Mouse (Mus musculus): Measurements from ENCODE around the gene Inhbe. TPM values are rescaled to one million over a fixed set of nuclear protein-coding genes. Genes with fewer than 3 reads are reported as not detected.
A peak's percentile ranks its signal among the peaks of the same experiment; 100 is the strongest.

The Inhbe gene
- polyA plus RNA-seq, 1 experiment from 2014 or later = 0.07 TPM

GRCm38 (mm10) chr10:127341891-127342639, 12.1 kb downstream of the Inhbe start, which contains the start of gene Gli1:
Gene Gli1 (minus strand): TSS chr10:127341974.
- whole genome bisulfite sequencing = under 1% methylated on average over 29 of the region's 29 CpGs
- no peak for ATAC-seq (ENCODE audit: insufficient number of reproducible peaks, low FRiP score, low TSS enrichment, low read depth)
- no peaks in the 10 kb centered on the region for H3K9me3 ChIP-seq (replicated peaks)
- peak within 1 kb of the TSS; percentile 93 for H3K4me2 ChIP-seq (replicated peaks)
- peak within 1 kb of the TSS; percentile 33 for H3K9ac ChIP-seq
- H3K36me3 ChIP-seq = peaks cover 3% of the 10 kb centered on the region; the same call in 1 of the 2 replicates
- H3K4me1 ChIP-seq = peaks cover 31% of the 10 kb centered on the region
- H3K4me3 ChIP-seq (replicated peaks) = peak within 1 kb of the TSS; percentile 56
- peak within 1 kb of the TSS; percentile 96 for H3K27ac ChIP-seq (replicated peaks)
- no peaks in the 10 kb centered on the region for H3K27me3 ChIP-seq

- Histone ChIP-seq H3K9ac (peak overlapping the region; percentile 33), H3K27ac (replicated peaks) (peak overlapping the region; percentile 96), H3K4me2 (replicated peaks) (peak overlapping the region; percentile 93), H3K9me3 (replicated peaks) (no peaks in the 10 kb centered on the region), H3K36me3 (peaks cover 10% of the 10 kb centered on the region; the same call in 1 of the 2 replicates), H3K27me3 (no peaks in the 10 kb centered on the region), H3K4me1 (peaks cover 31% of the 10 kb centered on the region), H3K4me3 (replicated peaks) (peak overlapping the region; percentile 56)
- WGBS = 0% methylated on average over 10 of the region's 11 CpGs
- no peak for ATAC-seq (ENCODE audit: insufficient number of reproducible peaks, low FRiP score, low TSS enrichment, low read depth)
Observed at GRCm38 (mm10) chr10:127341360-127341690, 12.9 kb downstream of the Inhbe start.

- H3K4me3 ChIP-seq (replicated peaks) = peak overlapping the region; percentile 56
- no peaks in the 10 kb centered on the region for H3K27me3 ChIP-seq
- H3K27ac ChIP-seq (replicated peaks) = peak overlapping the region; percentile 96
- H3K9me3 ChIP-seq (replicated peaks) = no peaks in the 10 kb centered on the region
- WGBS = under 1% methylated on average over 27 of the region's 27 CpGs
- ATAC-seq (ENCODE audit: insufficient number of reproducible peaks, low FRiP score, low TSS enrichment, low read depth) = no peak
- peaks cover 31% of the 10 kb centered on the region for H3K4me1 ChIP-seq
- H3K4me2 ChIP-seq (replicated peaks) = peak overlapping the region; percentile 93
- H3K9ac ChIP-seq = peak overlapping the region; percentile 33
- H3K36me3 ChIP-seq = peaks cover 15% of the 10 kb centered on the region; the same call in 1 of the 2 replicates
Observed at GRCm38 (mm10) chr10:127340577-127341359, 13.4 kb downstream of the Inhbe start.

GRCm38 (mm10) chr10:127339683-127340576, 14.3 kb downstream of the Inhbe start:
- H3K9ac ChIP-seq = peak overlapping the region; percentile 33; the same call in 1 of the 2 replicates
- H3K36me3 ChIP-seq = peaks cover 21% of the 10 kb centered on the region; the same call in 1 of the 2 replicates
- peak overlapping the region; percentile 96 for H3K27ac ChIP-seq (replicated peaks)
- peaks cover 31% of the 10 kb centered on the region for H3K4me1 ChIP-seq
- WGBS = under 1% methylated on average over 42 of the region's 42 CpGs
- H3K9me3 ChIP-seq (replicated peaks) = no peaks in the 10 kb centered on the region
- H3K4me2 ChIP-seq (replicated peaks) = peak overlapping the region; percentile 93
- peak overlapping the region; percentile 56 for H3K4me3 ChIP-seq (replicated peaks)
- ATAC-seq (ENCODE audit: insufficient number of reproducible peaks, low FRiP score, low TSS enrichment, low read depth) = peak; percentile 58
- no peaks in the 10 kb centered on the region for H3K27me3 ChIP-seq

- H3K4me1 ChIP-seq = peaks cover 31% of the 10 kb centered on the region
- 0% methylated on average over 31 of the region's 31 CpGs for WGBS
- no peaks in the 10 kb centered on the region for H3K9me3 ChIP-seq (replicated peaks)
- peak overlapping the region; percentile 96 for H3K27ac ChIP-seq (replicated peaks)
- H3K36me3 ChIP-seq = peaks cover 27% of the 10 kb centered on the region
- no peaks in the 10 kb centered on the region for H3K27me3 ChIP-seq
- peak overlapping the region; percentile 56 for H3K4me3 ChIP-seq (replicated peaks)
- peak overlapping the region; percentile 93 for H3K4me2 ChIP-seq (replicated peaks)
- 0 out of 2 replicates have a peak overlapping the region, but pooled peaks have one; percentile 28 for H3K9ac ChIP-seq
- ATAC-seq (ENCODE audit: insufficient number of reproducible peaks, low FRiP score, low TSS enrichment, low read depth) = peak; percentile 67
Observed at GRCm38 (mm10) chr10:127338930-127339682, 15.1 kb downstream of the Inhbe start.

GRCm38 (mm10) chr10:127337536-127338099, 16.6 kb downstream of the Inhbe start:
- no peaks in the 10 kb centered on the region; the same call in 1 of the 2 replicates for H3K27me3 ChIP-seq
- H3K9me3 ChIP-seq (replicated peaks) = no peaks in the 10 kb centered on the region
- no peak overlapping the region for H3K4me2 ChIP-seq (replicated peaks)
- H3K27ac ChIP-seq (replicated peaks) = no peak overlapping the region; the same call in 1 of the 2 replicates
- H3K9ac ChIP-seq = no peak overlapping the region
- peaks cover 31% of the 10 kb centered on the region for H3K4me1 ChIP-seq
- H3K36me3 ChIP-seq = peaks cover 41% of the 10 kb centered on the region
- 74% methylated on average over 6 of the region's 6 CpGs for WGBS
- no peak overlapping the region for H3K4me3 ChIP-seq (replicated peaks)
- ATAC-seq (ENCODE audit: insufficient number of reproducible peaks, low FRiP score, low TSS enrichment, low read depth) = no peak

GRCm38 (mm10) chr10:127336952-127337351, 17.3 kb downstream of the Inhbe start:
- WGBS = 56% methylated on average over 5 of the region's 5 CpGs
- Histone ChIP-seq H3K9ac (no peak overlapping the region), H3K27me3 (no peaks in the 10 kb centered on the region; the same call in 1 of the 2 replicates), H3K9me3 (replicated peaks) (no peaks in the 10 kb centered on the region), H3K4me3 (replicated peaks) (no peak overlapping the region), H3K27ac (replicated peaks) (no peak overlapping the region), H3K4me2 (replicated peaks) (no peak overlapping the region), H3K4me1 (peaks cover 28% of the 10 kb centered on the region), H3K36me3 (peaks cover 48% of the 10 kb centered on the region)
- no peak for ATAC-seq (ENCODE audit: insufficient number of reproducible peaks, low FRiP score, low TSS enrichment, low read depth)

- Histone ChIP-seq H3K4me2 (replicated peaks) (no peak overlapping the region), H3K4me1 (peaks cover 17% of the 10 kb centered on the region), H3K9me3 (replicated peaks) (no peaks in the 10 kb centered on the region), H3K27me3 (peaks cover under 1% of the 10 kb centered on the region; the same call in 1 of the 2 replicates), H3K9ac (no peak overlapping the region), H3K36me3 (peaks cover 64% of the 10 kb centered on the region), H3K4me3 (replicated peaks) (no peak overlapping the region), H3K27ac (replicated peaks) (no peak overlapping the region)
- ATAC-seq (ENCODE audit: insufficient number of reproducible peaks, low FRiP score, low TSS enrichment, low read depth) = no peak
- 67% methylated on average over 1 of the region's 1 CpGs for WGBS
Observed at GRCm38 (mm10) chr10:127335271-127335670, 18.9 kb downstream of the Inhbe start.

- Histone ChIP-seq H3K9ac (no peak overlapping the region), H3K27me3 (peaks cover 18% of the 10 kb centered on the region), H3K4me1 (0 out of 2 replicates have a peak, but pooled peaks cover 2% of the 10 kb centered on the region), H3K9me3 (replicated peaks) (no peaks in the 10 kb centered on the region), H3K36me3 (peaks cover 67% of the 10 kb centered on the region), H3K4me2 (replicated peaks) (no peak overlapping the region), H3K4me3 (replicated peaks) (no peak overlapping the region), H3K27ac (replicated peaks) (no peak overlapping the region)
- no peak for ATAC-seq (ENCODE audit: insufficient number of reproducible peaks, low FRiP score, low TSS enrichment, low read depth)
- 59% methylated on average over 5 of the region's 5 CpGs for WGBS
Observed at GRCm38 (mm10) chr10:127333152-127333551, 21.1 kb downstream of the Inhbe start.

Measured in embryonic facial prominence, embryonic 15.5 days (tissue).